Mouse (Mus musculus): ENCODE measurements around the gene Gfod1. TPM values are rescaled to one million over a fixed set of nuclear protein-coding genes. Genes with fewer than 3 reads are reported as not detected.

Gfod1 gene
- polyA plus RNA-seq, 1 experiment from 2014 or later = 0.50 TPM

DNA sequence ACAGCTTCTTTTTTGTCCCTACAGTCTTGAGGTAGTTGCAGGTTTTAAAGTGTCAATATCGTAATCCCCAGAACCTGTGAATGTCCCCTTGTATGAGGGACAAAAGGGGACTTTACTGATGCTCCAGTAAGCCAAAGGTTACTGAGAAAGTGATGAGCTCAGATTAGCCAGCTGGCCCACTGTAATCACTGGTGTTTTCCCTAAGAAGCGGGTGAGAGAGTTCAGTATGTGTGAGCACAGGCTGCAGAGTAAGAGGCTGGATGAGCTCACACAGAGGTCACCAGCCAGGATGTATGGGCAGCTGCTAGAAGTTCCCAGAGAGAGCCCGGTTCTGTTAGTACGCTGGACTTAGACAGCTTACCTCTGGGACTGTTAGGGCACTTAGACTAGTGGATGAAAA lies 85.7 kb downstream of the Gfod1 start:
- no peaks in the 10 kb centered on the region for H3K9me3 ChIP-seq (ENCODE audit: control insufficient read depth)
- no peaks in the 10 kb centered on the region for H3K36me3 ChIP-seq (ENCODE audit: control insufficient read depth, insufficient read depth)
- no peak overlapping the region for H3K27ac ChIP-seq (ENCODE audit: low read depth, low read length)
- H3K9ac ChIP-seq (ENCODE audit: low read depth, low read length) = no peak overlapping the region
- no peak overlapping the region for H3K4me2 ChIP-seq (replicated peaks; ENCODE audit: low read depth)
- H3K4me3 ChIP-seq (ENCODE audit: low read depth, low read length) = no peak overlapping the region
- H3K4me1 ChIP-seq (replicated peaks; ENCODE audit: control insufficient read depth, insufficient read depth, low read length) = no peaks in the 10 kb centered on the region; the same call in 1 of the 2 replicates
- no peak for ATAC-seq
- no peak for TF ChIP-seq CTCF (IDR thresholded peaks at IDR 0.05; ENCODE audit: low read depth)
- WGBS = 61% methylated on average over 4 of the region's 4 CpGs
- H3K27me3 ChIP-seq (replicated peaks; ENCODE audit: control insufficient read depth, insufficient read depth, low read length) = no peaks in the 10 kb centered on the region

DNA sequence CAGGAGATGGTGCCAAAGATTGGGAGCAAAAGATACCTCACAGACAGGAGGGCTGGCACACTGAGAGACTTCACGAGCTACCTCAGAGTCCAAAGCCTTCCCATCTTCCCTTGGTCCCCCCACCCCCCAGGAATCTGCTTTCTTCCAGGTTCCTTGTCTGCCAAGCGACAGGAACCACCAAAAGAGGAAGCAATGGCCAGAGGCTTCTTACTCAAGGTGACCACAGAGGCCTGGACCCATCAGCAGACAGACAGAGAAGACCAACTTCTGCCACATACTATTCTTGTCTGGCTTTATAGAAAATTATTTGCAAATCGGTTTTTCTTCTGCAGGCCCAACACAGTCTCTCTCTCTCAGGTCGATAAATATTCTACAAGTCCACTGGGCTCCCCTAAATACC lies 86.3 kb downstream of the Gfod1 start:
- Histone ChIP-seq H3K36me3 (ENCODE audit: control insufficient read depth, insufficient read depth) (no peaks in the 10 kb centered on the region), H3K27me3 (replicated peaks; ENCODE audit: control insufficient read depth, insufficient read depth, low read length) (no peaks in the 10 kb centered on the region), H3K9me3 (ENCODE audit: control insufficient read depth) (no peaks in the 10 kb centered on the region), H3K4me3 (ENCODE audit: low read depth, low read length) (no peak overlapping the region), H3K27ac (ENCODE audit: low read depth, low read length) (no peak overlapping the region), H3K9ac (ENCODE audit: low read depth, low read length) (no peak overlapping the region), H3K4me2 (replicated peaks; ENCODE audit: low read depth) (no peak overlapping the region), H3K4me1 (replicated peaks; ENCODE audit: control insufficient read depth, insufficient read depth, low read length) (no peaks in the 10 kb centered on the region; the same call in 1 of the 2 replicates)
- no peak for TF ChIP-seq CTCF (IDR thresholded peaks at IDR 0.05; ENCODE audit: low read depth)
- WGBS = 72% methylated on average over 4 of the region's 4 CpGs
- ATAC-seq = no peak

DNA sequence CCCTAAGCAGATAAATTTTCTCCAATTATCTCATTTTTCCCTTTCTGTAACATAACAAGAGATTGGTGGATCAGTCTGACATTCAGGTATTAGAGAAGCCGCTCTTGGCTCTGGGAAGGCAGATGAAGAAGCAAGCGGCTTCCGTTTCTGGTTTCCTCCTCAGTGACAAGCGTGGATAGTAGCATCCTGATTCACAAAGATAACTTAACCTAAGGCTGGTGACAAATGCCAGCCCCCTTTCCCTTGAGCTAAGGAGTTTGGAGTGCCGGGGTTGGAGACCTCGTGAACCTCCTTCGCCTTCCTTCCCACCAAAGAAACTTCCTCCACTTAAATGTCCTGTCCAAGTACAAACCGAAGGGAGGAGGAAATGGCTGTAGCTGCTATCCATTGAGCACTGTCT lies 86.9 kb downstream of the Gfod1 start:
- Histone ChIP-seq H3K4me3 (ENCODE audit: low read depth, low read length) (no peak overlapping the region), H3K4me1 (replicated peaks; ENCODE audit: control insufficient read depth, insufficient read depth, low read length) (no peaks in the 10 kb centered on the region; the same call in 1 of the 2 replicates), H3K27me3 (replicated peaks; ENCODE audit: control insufficient read depth, insufficient read depth, low read length) (no peaks in the 10 kb centered on the region), H3K9ac (ENCODE audit: low read depth, low read length) (no peak overlapping the region), H3K9me3 (ENCODE audit: control insufficient read depth) (no peaks in the 10 kb centered on the region), H3K27ac (ENCODE audit: low read depth, low read length) (no peak overlapping the region), H3K4me2 (replicated peaks; ENCODE audit: low read depth) (no peak overlapping the region), H3K36me3 (ENCODE audit: control insufficient read depth, insufficient read depth) (no peaks in the 10 kb centered on the region)
- TF ChIP-seq CTCF (IDR thresholded peaks at IDR 0.05; ENCODE audit: low read depth) = no peak
- 80% methylated on average over 8 of the region's 8 CpGs for WGBS
- ATAC-seq = no peak

DNA sequence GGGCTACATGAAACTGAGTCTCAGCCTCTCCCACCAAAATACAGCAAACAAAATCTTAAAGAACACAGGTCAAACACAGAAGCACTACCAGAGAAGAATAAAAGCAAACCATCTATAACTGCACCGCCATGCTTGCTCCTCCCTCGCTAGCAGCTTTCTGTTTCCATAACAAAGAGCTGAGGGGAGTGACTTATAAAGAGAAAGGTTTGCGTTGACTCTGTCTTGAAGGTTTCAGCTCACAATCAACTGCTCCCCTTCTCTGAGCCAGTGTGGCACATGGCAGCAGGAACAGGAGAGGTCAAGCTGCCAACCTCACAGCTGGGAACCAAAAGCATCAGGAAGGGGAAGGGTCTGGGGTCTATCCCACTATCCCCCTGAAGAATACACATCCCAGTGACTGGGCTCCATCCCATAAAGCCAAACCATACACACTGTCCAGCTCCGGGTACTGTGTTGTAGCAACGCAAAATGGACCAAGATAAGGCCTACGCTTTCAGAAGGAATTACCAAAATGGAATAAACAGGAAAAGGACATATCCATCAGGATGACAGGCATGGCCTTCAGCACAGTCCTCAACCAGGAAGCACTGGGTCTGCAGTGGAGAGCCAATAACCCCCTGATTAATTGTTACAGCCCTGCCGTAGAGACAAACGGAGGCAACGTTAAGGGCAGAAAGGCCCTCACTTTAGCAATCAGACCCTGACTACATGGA lies 87.8 kb downstream of the Gfod1 start:
- Histone ChIP-seq H3K4me3 (ENCODE audit: low read depth, low read length) (no peak overlapping the region), H3K27me3 (replicated peaks; ENCODE audit: control insufficient read depth, insufficient read depth, low read length) (no peaks in the 10 kb centered on the region), H3K36me3 (ENCODE audit: control insufficient read depth, insufficient read depth) (no peaks in the 10 kb centered on the region), H3K4me1 (replicated peaks; ENCODE audit: control insufficient read depth, insufficient read depth, low read length) (no peaks in the 10 kb centered on the region; the same call in 1 of the 2 replicates), H3K9ac (ENCODE audit: low read depth, low read length) (no peak overlapping the region), H3K27ac (ENCODE audit: low read depth, low read length) (no peak overlapping the region), H3K9me3 (ENCODE audit: control insufficient read depth) (no peaks in the 10 kb centered on the region), H3K4me2 (replicated peaks; ENCODE audit: low read depth) (no peak overlapping the region)
- ATAC-seq = no peak
- no peak for TF ChIP-seq CTCF (IDR thresholded peaks at IDR 0.05; ENCODE audit: low read depth)
- WGBS = 70% methylated on average over 9 of the region's 9 CpGs

DNA sequence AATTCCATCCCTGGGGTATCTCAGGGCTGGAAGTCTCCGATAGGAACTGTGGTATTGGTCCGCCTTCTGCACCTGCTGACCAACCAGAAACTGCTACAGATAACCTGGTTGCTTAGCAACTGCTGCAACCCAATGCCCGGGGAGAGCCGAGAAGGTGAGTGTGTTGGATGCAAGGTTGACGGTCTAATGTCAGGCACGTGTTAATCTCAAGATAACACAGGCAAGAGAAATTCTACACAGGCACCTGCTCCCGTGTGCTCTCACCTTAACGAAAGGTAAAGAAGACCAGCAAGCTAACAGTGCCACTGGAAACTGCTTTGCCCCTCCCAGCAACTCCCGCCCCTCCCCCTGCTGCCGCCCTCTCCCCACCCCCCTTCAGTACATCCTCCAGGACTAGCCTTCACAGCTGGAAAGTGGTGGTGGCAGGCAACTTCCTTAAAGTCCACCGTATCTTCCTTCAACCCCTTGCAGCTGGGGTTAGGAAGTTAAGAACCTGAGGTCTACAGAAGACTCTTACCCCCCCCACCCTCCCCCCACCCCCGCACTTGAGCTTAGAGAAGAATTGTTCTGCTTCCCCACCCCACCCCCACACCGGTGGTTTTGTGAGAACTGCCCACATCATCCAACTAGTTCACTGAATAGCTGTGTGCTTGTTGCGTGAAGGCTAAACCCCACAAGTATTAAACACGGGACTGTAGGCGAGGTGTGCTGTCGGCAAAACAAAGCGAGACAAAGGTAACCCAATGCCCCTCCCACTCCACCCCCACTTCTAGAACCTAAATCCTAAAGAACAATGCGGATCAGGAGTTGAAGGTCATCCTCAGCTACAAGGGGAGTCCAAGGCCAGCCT lies 88.6 kb downstream of the Gfod1 start:
- Histone ChIP-seq H3K4me2 (replicated peaks; ENCODE audit: low read depth) (no peak overlapping the region), H3K4me3 (ENCODE audit: low read depth, low read length) (no peak overlapping the region), H3K27me3 (replicated peaks; ENCODE audit: control insufficient read depth, insufficient read depth, low read length) (no peaks in the 10 kb centered on the region), H3K9me3 (ENCODE audit: control insufficient read depth) (no peaks in the 10 kb centered on the region), H3K36me3 (ENCODE audit: control insufficient read depth, insufficient read depth) (no peaks in the 10 kb centered on the region), H3K4me1 (replicated peaks; ENCODE audit: control insufficient read depth, insufficient read depth, low read length) (no peaks in the 10 kb centered on the region; the same call in 1 of the 2 replicates), H3K27ac (ENCODE audit: low read depth, low read length) (no peak overlapping the region), H3K9ac (ENCODE audit: low read depth, low read length) (no peak overlapping the region)
- no peak for TF ChIP-seq CTCF (IDR thresholded peaks at IDR 0.05; ENCODE audit: low read depth)
- no peak for ATAC-seq
- WGBS = 19% methylated on average over 19 of the region's 19 CpGs

DNA sequence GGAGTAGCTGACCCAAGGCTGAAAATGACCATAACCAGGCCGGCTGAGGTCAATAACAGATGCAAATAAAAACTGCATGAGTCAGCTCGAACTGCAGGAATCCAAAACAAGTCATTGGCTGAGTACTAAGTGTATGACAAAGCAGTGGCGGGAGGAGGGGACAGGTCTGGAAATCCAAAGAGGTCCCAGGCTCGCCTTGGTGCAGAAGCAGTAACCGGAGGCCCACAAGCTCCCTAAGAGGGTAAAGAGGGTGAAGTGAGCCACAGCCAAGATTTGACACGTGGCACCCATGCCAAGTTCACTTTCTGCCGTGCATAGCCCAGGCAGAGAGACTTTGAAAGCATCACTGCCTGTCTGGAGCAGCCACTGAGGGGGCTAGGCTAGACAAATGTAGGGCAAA lies 91.6 kb downstream of the Gfod1 start:
- Histone ChIP-seq H3K27me3 (replicated peaks; ENCODE audit: control insufficient read depth, insufficient read depth, low read length) (no peaks in the 10 kb centered on the region), H3K36me3 (ENCODE audit: control insufficient read depth, insufficient read depth) (no peaks in the 10 kb centered on the region), H3K4me1 (replicated peaks; ENCODE audit: control insufficient read depth, insufficient read depth, low read length) (no peaks in the 10 kb centered on the region; the same call in 1 of the 2 replicates), H3K9me3 (ENCODE audit: control insufficient read depth) (no peaks in the 10 kb centered on the region), H3K4me3 (ENCODE audit: low read depth, low read length) (no peak overlapping the region), H3K9ac (ENCODE audit: low read depth, low read length) (no peak overlapping the region), H3K27ac (ENCODE audit: low read depth, low read length) (no peak overlapping the region), H3K4me2 (replicated peaks; ENCODE audit: low read depth) (no peak overlapping the region)
- ATAC-seq = no peak
- 47% methylated on average over 7 of the region's 7 CpGs for WGBS
- TF ChIP-seq CTCF (IDR thresholded peaks at IDR 0.05; ENCODE audit: low read depth) = no peak
